Mouse (Mus musculus) testis, adult 2 months (tissue): ENCODE measurements around the gene Mpi.

Source experiments
- CTCF ChIP-seq: fragments of 200-500 bp; IDR thresholded peaks from 2 replicates; pipeline ENCODE4 v1.5.1; 2012; ENCODE audit warnings: low read depth, mild to moderate bottlenecking, inconsistent platforms, low read length, moderate library complexity; ENCODE audit not compliant: control insufficient read depth, insufficient read depth, insufficient replicate concordance
- POLR2A ChIP-seq: fragments of 200-500 bp; IDR thresholded peaks from 2 replicates; pipeline ENCODE4 v1.6.1; 2012; ENCODE audit warnings: low read depth, mild to moderate bottlenecking, inconsistent platforms, low read length, moderate library complexity; ENCODE audit not compliant: control insufficient read depth

GRCm38 (mm10) chr9:57594174-57594509 is 41.6 kb upstream of the Mpi start:
- TF ChIP-seq CTCF (no peak), POLR2A (no peak)
